Mouse (Mus musculus) forebrain, embryonic 14.5 days (tissue): ENCODE results near the gene Slc26a9. TPM values are rescaled to one million over a fixed set of nuclear protein-coding genes. Genes with fewer than 3 reads are reported as not detected.

Source experiments
- ATAC-seq: fragments of 200-750 bp; cut with Nextera tagmentation; 2 replicates; pipeline ENCODE4 v1.8.0; 2017; ENCODE audit warnings: mild to moderate bottlenecking, moderate library complexity
- DNase-seq: peaks from one replicate; pipeline ENCODE4 v3.0.0-alpha.2; 2015; ENCODE audit warnings: low spot score
- H3K27ac ChIP-seq: fragments of 300-500 bp; sonication (generic); 2 replicates; pipeline ENCODE4 v1.5.1; 2014; ENCODE audit warnings: low read depth, mild to moderate bottlenecking, control low read depth, low read length, moderate library complexity
- H3K27me3 ChIP-seq: fragments of 300-500 bp; sonication (generic); replicated peaks from 2 replicates; pipeline ENCODE4 v1.6.1; 2014; ENCODE audit warnings: low read length, control low read depth, mixed read lengths; ENCODE audit not compliant: control insufficient read depth, insufficient read depth
- H3K36me3 ChIP-seq: fragments of 300-500 bp; sonication (generic); 2 replicates; pipeline ENCODE4 v1.6.1; 2014; ENCODE audit warnings: low read length, control low read depth; ENCODE audit not compliant: control insufficient read depth, insufficient read depth
- H3K4me1 ChIP-seq: fragments of 300-500 bp; sonication (generic); 2 replicates; pipeline ENCODE4 v1.6.1; 2014; ENCODE audit warnings: antibody characterized with exemption, low read length, control low read depth; ENCODE audit not compliant: control insufficient read depth, insufficient read depth
- H3K4me2 ChIP-seq: fragments of 300-500 bp; sonication (generic); 2 replicates; pipeline ENCODE4 v1.6.1; 2014; ENCODE audit warnings: mild to moderate bottlenecking, control low read depth, low read length
- H3K4me3 ChIP-seq: fragments of 300-500 bp; sonication (generic); 2 replicates; pipeline ENCODE4 v1.5.1; 2014; ENCODE audit warnings: low read depth, low read length, control low read depth
- H3K9ac ChIP-seq: fragments of 300-500 bp; sonication (generic); 2 replicates; pipeline ENCODE4 v1.6.1; 2014; ENCODE audit warnings: mild to moderate bottlenecking, low read length, control low read depth, moderate library complexity
- H3K9me3 ChIP-seq: fragments of 300-500 bp; sonication (generic); replicated peaks from 2 replicates; pipeline ENCODE4 v1.6.1; 2016; ENCODE audit warnings: low read length, control low read depth, mixed read lengths; ENCODE audit not compliant: control insufficient read depth
- WGBS: fragments of 180-500 bp; shearing (Covaris S2); extraction: QIAGEN DNeasy Blood & Tissue Kit; methylation state at CpG from one replicate; pipeline ENCODE4 v1.1.7; 2014; 5-methylcytosine and 5-hydroxymethylcytosine counted together
- polyA plus RNA-seq: library from polyadenylated mRNA; unstranded; fragments of >200 nt; fragmentation: Nextera tagmentation; extraction: Ambion mirVana; gene quantifications from 2 replicates; pipeline ENCODE4 v1.2.1, GENCODE M21; 2014

Slc26a9 gene
- polyA plus RNA-seq, 1 experiment from 2014 or later = 0.04 TPM

GRCm38 (mm10) chr1:131747761-131748160, 3.9 kb downstream of the Slc26a9 start:
- ATAC-seq (no peak), DNase-seq (no peak)
- Histone ChIP-seq H3K27me3 (no peaks in the 10 kb centered on the region), H3K27ac (no peak overlapping the region), H3K4me3 (no peak overlapping the region), H3K9ac (no peak overlapping the region), H3K4me2 (no peak overlapping the region), H3K36me3 (no peaks in the 10 kb centered on the region), H3K9me3 (no peaks in the 10 kb centered on the region), H3K4me1 (peaks cover 6% of the 10 kb centered on the region)
- WGBS = 63% methylated on average over 2 of the region's 2 CpGs

GRCm38 (mm10) chr1:131748636-131749035, 4.8 kb downstream of the Slc26a9 start:
- Histone ChIP-seq H3K4me1 (peaks cover 6% of the 10 kb centered on the region), H3K27me3 (no peaks in the 10 kb centered on the region), H3K9me3 (no peaks in the 10 kb centered on the region), H3K27ac (no peak overlapping the region), H3K4me2 (no peak overlapping the region), H3K9ac (no peak overlapping the region), H3K36me3 (no peaks in the 10 kb centered on the region), H3K4me3 (no peak overlapping the region)
- no peak for DNase-seq
- no peak for ATAC-seq
- 85% methylated on average over 2 of the region's 2 CpGs for WGBS

DNA sequence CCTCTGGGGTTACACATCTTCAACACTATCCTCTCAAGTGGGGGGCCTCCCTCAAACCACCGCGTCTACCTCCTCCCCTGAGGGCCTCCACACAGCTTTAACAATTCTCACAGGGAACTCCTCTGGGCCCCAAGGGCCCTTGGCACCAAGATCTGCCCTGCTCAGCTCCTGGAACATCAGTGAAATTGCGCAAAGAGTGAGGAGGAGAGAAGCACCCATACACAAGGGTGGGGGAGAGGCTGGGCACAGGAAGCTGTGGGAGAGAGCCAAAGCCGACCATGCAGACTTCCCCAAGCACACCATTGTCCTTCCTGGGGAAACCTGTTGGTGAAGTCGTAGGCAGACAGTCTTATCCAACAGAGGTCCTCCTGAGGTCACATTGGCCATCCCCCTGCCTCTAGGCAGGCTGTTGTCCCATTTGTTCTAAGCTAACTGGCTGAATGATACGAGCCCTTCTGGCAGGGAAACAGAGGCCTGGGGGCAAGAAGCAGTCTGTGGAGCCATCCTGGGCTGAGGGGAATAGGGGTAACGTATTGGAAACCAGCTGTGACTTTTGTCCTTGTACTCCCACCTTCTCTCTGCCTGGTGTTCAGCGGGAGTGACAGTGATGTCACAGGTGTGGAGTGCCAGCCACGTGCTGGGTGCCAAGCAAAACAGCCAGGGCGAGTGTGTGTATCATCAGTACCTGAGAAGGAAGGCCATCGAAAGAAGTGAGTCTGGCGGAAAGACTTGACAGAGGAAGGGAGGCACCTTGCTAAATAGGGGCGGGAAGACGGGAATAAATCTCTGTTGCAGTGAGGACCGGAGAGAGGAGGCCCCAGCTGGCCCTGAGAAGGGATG, 6.1 kb downstream of the Slc26a9 start:
- H3K27ac ChIP-seq = no peak overlapping the region
- 79% methylated on average over 15 of the region's 15 CpGs for WGBS
- ATAC-seq (no peak), DNase-seq (no peak)
- H3K27me3 ChIP-seq = no peaks in the 10 kb centered on the region
- no peak overlapping the region for H3K4me3 ChIP-seq
- no peaks in the 10 kb centered on the region for H3K9me3 ChIP-seq
- H3K4me1 ChIP-seq = peaks cover 6% of the 10 kb centered on the region
- H3K4me2 ChIP-seq = no peak overlapping the region
- H3K36me3 ChIP-seq = no peaks in the 10 kb centered on the region
- H3K9ac ChIP-seq = no peak overlapping the region

- ATAC-seq (no peak), DNase-seq (peak; percentile 25)
- Histone ChIP-seq H3K4me3 (no peak overlapping the region), H3K27me3 (no peaks in the 10 kb centered on the region), H3K27ac (peak overlapping the region; percentile 55; the same call in 1 of the 2 replicates), H3K36me3 (no peaks in the 10 kb centered on the region), H3K9ac (no peak overlapping the region), H3K9me3 (no peaks in the 10 kb centered on the region), H3K4me2 (no peak overlapping the region), H3K4me1 (peaks cover 6% of the 10 kb centered on the region)
- 69% methylated on average over 3 of the region's 3 CpGs for WGBS
These were observed 7.5 kb downstream of the Slc26a9 start for GRCm38 (mm10) chr1:131751181-131751890.

DNA sequence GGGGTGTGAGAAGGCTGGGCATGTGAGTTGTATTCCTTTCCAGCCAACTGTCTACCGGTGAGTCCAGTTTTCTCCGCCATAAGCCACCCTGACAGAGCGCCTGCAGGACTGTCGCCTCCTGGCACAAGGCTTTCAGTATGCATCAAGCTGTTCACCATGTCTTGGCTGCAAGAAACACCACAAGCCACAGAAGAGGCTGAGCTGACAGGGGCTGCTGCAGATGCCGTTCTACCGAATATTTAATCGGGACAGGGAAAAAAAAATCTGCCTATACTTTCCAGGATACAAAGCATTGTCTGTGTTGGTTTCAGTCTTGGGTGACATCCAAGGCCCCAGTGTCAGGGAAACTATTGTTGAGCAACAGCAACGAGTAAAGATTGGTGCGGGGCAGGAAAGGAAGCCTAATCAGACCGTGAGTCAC, 8.1 kb downstream of the Slc26a9 start:
- no peaks in the 10 kb centered on the region for H3K36me3 ChIP-seq
- ATAC-seq (peak; percentile 68), DNase-seq (peak; percentile 63)
- H3K4me2 ChIP-seq = no peak overlapping the region
- H3K9me3 ChIP-seq = no peaks in the 10 kb centered on the region
- H3K27me3 ChIP-seq = no peaks in the 10 kb centered on the region
- peaks cover 6% of the 10 kb centered on the region for H3K4me1 ChIP-seq
- no peak overlapping the region for H3K9ac ChIP-seq
- WGBS = 45% methylated on average over 10 of the region's 10 CpGs
- H3K27ac ChIP-seq = peak overlapping the region; percentile 55; the same call in 1 of the 2 replicates
- no peak overlapping the region for H3K4me3 ChIP-seq

DNA sequence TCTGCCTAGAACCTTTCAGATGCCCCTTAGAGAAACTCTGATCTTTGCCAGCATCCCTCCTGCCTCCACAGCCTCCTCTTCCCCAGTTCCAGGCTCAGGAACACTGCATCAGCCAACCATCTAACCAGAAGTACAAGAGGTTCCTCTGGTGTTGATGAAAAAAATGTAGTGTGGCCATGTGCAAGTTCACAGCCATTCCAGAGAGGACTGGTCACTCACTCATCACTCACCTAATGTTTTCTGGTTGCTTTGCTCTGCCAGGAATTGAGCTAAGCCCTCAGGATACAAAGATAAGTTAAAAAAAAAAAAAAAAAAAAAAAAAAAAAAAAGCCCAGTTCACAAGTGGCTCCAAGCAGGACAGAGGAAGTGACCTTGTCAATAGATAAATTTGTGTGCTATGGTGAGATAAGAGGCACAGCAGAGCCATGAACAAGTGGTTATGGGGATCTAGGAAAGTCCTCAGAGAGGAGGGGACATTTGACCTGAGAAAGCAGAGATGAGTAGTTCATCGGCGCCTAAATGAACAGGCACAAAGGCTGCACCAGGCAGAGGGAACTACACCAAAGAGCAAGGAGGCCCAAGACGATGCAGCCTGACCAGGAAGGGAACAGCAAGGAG, 10.5 kb downstream of the Slc26a9 start:
- no peak for DNase-seq
- 81% methylated on average over 3 of the region's 3 CpGs for WGBS
- no peaks in the 10 kb centered on the region for H3K9me3 ChIP-seq

GRCm38 (mm10) chr1:131754916-131755315, 11.1 kb downstream of the Slc26a9 start:
- Histone ChIP-seq H3K9me3 (no peaks in the 10 kb centered on the region), H3K4me2 (no peak overlapping the region), H3K9ac (no peak overlapping the region), H3K36me3 (no peaks in the 10 kb centered on the region), H3K27me3 (no peaks in the 10 kb centered on the region), H3K27ac (no peak overlapping the region), H3K4me3 (no peak overlapping the region), H3K4me1 (peaks cover 6% of the 10 kb centered on the region)
- 96% methylated on average over 4 of the region's 4 CpGs for WGBS
- ATAC-seq = no peak
- DNase-seq = no peak

More for the DNA sequence above, 10.5 kb downstream of the Slc26a9 start:
- H3K27ac ChIP-seq = no peak overlapping the region
- no peaks in the 10 kb centered on the region for H3K36me3 ChIP-seq
- ATAC-seq = no peak
- no peaks in the 10 kb centered on the region for H3K27me3 ChIP-seq
- no peak overlapping the region for H3K4me3 ChIP-seq
- no peak overlapping the region for H3K4me2 ChIP-seq
- H3K4me1 ChIP-seq = peaks cover 6% of the 10 kb centered on the region
- no peak overlapping the region for H3K9ac ChIP-seq

DNA sequence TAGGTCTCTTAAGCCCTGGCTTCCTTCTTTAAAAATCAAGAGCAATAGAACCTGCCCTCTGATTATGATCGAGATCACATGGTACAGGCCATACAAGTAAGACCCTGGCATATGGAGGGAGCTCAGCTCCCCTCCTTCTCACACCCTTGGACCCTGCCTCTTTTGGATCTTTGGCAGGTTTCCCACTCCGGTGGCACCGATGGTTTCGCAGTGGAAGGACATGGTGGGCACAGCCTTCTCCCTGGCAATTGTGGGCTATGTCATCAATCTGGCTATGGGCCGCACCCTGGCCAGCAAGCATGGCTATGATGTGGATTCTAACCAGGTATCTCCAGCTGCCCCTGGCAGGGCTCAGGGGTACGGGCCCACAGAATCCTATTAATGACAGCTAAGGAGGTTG, 13.4 kb downstream of the Slc26a9 start:
- no peak overlapping the region for H3K4me2 ChIP-seq
- DNase-seq = no peak
- H3K36me3 ChIP-seq = no peaks in the 10 kb centered on the region
- no peak overlapping the region for H3K27ac ChIP-seq
- ATAC-seq = no peak
- 94% methylated on average over 6 of the region's 6 CpGs for WGBS
- no peak overlapping the region for H3K4me3 ChIP-seq
- H3K9ac ChIP-seq = no peak overlapping the region
- H3K9me3 ChIP-seq = no peaks in the 10 kb centered on the region
- H3K27me3 ChIP-seq = no peaks in the 10 kb centered on the region
- H3K4me1 ChIP-seq = no peaks in the 10 kb centered on the region
